Mouse (Mus musculus): Measurements from ENCODE around the gene Ankrd24. TPM values are rescaled to one million over a fixed set of nuclear protein-coding genes. Genes with fewer than 3 reads are reported as not detected.

Gene Ankrd24
- total and polyA plus RNA-seq, 3 experiments, result 7.8 to 33.7 (median 7.9) TPM

DNA sequence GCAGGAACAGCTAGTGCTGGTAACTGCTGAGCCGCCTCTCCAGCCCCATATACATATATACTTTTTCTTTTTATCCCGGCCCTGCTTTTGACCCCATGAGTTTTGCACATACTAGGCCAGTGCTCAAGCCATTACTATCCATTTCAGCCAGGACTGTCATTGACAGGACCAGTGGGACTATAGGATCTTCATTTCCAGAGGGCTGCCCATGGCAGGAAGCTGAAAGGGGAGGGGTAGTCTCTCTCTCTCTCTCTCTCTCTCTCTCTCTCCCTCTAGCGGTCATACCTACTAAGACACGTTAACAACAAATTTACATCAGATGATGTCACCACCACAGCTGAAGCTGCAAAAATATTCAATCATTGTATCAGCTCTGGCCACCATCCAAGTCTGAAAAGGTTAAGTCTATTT, 25.6 kb upstream of the Ankrd24 start:
- Histone ChIP-seq H3K27ac (no peak overlapping the region), H3K79me2 (replicated peaks; ENCODE audit: control insufficient read depth, insufficient read depth, low read length) (no peaks in the 10 kb centered on the region), H3K4me3 (no peak overlapping the region), H3K27me3 (ENCODE audit: control insufficient read depth, insufficient read depth, low read length) (no peaks in the 10 kb centered on the region), H3K36me3 (ENCODE audit: control insufficient read depth, insufficient read depth, low read length) (no peaks in the 10 kb centered on the region), H3K9ac (ENCODE audit: low read depth, low read length) (no peak overlapping the region), H3K4me1 (ENCODE audit: control insufficient read depth, insufficient read depth, low read length) (peaks cover 12% of the 10 kb centered on the region)
- intact Hi-C loops (cut with DNase I), result no loop called here
- DNase-seq, result peak in 1 of 2 experiments; percentile 30
- 25% methylated on average over 4 of the region's 4 CpGs for WGBS
- TF ChIP-seq CTCF (IDR thresholded peaks at IDR 0.05) (peak; percentile 75), EP300 (IDR thresholded peaks at IDR 0.05; ENCODE audit: insufficient read depth, low read depth, low read length) (no peak)

DNA sequence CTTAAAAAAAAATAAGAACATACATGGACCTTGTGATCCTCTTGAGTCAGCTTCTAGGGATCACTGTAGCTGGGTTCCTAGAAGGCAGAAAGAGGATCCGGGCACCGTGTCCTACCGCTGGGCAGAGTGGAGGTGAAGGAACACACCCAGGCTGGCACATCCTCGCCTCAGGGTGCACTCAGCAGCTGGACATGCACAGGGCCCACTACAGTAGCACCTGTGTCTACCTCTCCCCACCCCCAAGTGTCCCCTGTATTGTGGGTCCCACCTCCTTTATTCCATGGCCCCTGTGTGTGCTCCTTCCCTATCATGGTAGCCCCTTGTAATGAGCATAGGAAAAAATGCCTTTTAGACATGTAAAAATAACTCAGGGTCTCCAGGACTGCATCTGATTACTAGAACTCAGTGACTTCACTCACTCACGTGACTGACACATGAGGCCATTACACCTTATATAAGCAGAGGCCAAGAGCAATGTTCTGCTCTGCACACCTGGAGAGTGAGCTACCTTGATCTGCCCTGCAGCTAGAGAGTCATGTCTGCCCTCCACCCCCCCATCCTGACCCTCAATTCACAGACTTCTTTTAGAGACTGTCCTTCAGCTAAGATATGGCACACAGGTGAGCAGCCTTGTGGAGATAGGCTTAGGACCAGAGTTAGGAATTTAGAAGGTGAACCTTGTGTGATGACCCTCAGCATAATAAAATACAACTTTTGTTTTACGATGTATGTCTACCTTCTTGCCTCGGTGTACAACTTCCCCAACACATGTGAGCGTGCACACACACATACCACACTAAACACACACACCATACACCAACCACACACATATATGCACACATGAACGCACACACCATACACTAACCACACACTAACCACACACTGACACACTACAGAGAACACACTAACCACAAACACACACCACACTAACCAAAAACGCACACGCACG, 24.0 kb upstream of the Ankrd24 start:
- no peak for TF ChIP-seq EP300 (IDR thresholded peaks at IDR 0.05; ENCODE audit: insufficient read depth, low read depth, low read length)
- no peaks in the 10 kb centered on the region for H3K79me2 ChIP-seq (replicated peaks; ENCODE audit: control insufficient read depth, insufficient read depth, low read length)
- H3K36me3 ChIP-seq (ENCODE audit: control insufficient read depth, insufficient read depth, low read length), result no peaks in the 10 kb centered on the region
- DNase-seq, result no peak
- peaks cover 12% of the 10 kb centered on the region for H3K4me1 ChIP-seq (ENCODE audit: control insufficient read depth, insufficient read depth, low read length)
- intact Hi-C loops (cut with DNase I), result loop anchor here (2.0 kb wide), 4 partner anchors 39 to 103 kb away; partner anchors contain the start of gene S1pr4
- H3K4me3 ChIP-seq, result peak overlapping the region; percentile 38
- no peaks in the 10 kb centered on the region for H3K27me3 ChIP-seq (ENCODE audit: control insufficient read depth, insufficient read depth, low read length)
- peak overlapping the region; percentile 60; the same call in 1 of the 2 replicates for H3K27ac ChIP-seq
- H3K9ac ChIP-seq (ENCODE audit: low read depth, low read length), result peak overlapping the region; percentile 40
- WGBS, result 68% methylated on average over 12 of the region's 12 CpGs

GRCm38 (mm10) chr10:81604968-81605665, 23.2 kb upstream of the Ankrd24 start:
- Histone ChIP-seq H3K4me1 (ENCODE audit: control insufficient read depth, insufficient read depth, low read length) (peaks cover 12% of the 10 kb centered on the region), H3K4me3 (peak overlapping the region; percentile 50), H3K36me3 (ENCODE audit: control insufficient read depth, insufficient read depth, low read length) (no peaks in the 10 kb centered on the region), H3K27me3 (ENCODE audit: control insufficient read depth, insufficient read depth, low read length) (no peaks in the 10 kb centered on the region), H3K27ac (peak overlapping the region; percentile 83), H3K9ac (ENCODE audit: low read depth, low read length) (peak overlapping the region; percentile 40), H3K79me2 (replicated peaks; ENCODE audit: control insufficient read depth, insufficient read depth, low read length) (no peaks in the 10 kb centered on the region)
- TF ChIP-seq CTCF (IDR thresholded peaks at IDR 0.05), result peak; percentile 72
- TF ChIP-seq POLR2A (IDR thresholded peaks at IDR 0.05; ENCODE audit: insufficient read depth, low read depth, low read length), result no peak; the same call in 1 of the 2 replicates
- peak; percentile 94 for TF ChIP-seq EP300 (IDR thresholded peaks at IDR 0.05; ENCODE audit: insufficient read depth, low read depth, low read length)
- WGBS, result 15% methylated on average over 29 of the region's 29 CpGs
- intact Hi-C loops (cut with DNase I), result loop anchor here (2.0 to 5.0 kb wide), 5 partner anchors 40 to 567 kb away; partner anchors contain the start of gene S1pr4
- DNase-seq, result peak; percentile 87 to 89

GRCm38 (mm10) chr10:81605666-81605973, 22.7 kb upstream of the Ankrd24 start:
- no peak for DNase-seq
- WGBS, result 2% methylated on average over 14 of the region's 14 CpGs
- Histone ChIP-seq H3K36me3 (ENCODE audit: control insufficient read depth, insufficient read depth, low read length) (no peaks in the 10 kb centered on the region), H3K27ac (peak overlapping the region; percentile 83), H3K4me3 (peak overlapping the region; percentile 50), H3K27me3 (ENCODE audit: control insufficient read depth, insufficient read depth, low read length) (no peaks in the 10 kb centered on the region), H3K9ac (ENCODE audit: low read depth, low read length) (peak overlapping the region; percentile 58), H3K4me1 (ENCODE audit: control insufficient read depth, insufficient read depth, low read length) (peaks cover 12% of the 10 kb centered on the region), H3K79me2 (replicated peaks; ENCODE audit: control insufficient read depth, insufficient read depth, low read length) (no peaks in the 10 kb centered on the region)
- no peak for TF ChIP-seq CTCF (IDR thresholded peaks at IDR 0.05)
- TF ChIP-seq POLR2A (IDR thresholded peaks at IDR 0.05; ENCODE audit: insufficient read depth, low read depth, low read length), result no peak
- TF ChIP-seq EP300 (IDR thresholded peaks at IDR 0.05; ENCODE audit: insufficient read depth, low read depth, low read length), result no peak
- intact Hi-C loops (cut with DNase I), result loop anchor here (2.0 to 5.0 kb wide), 5 partner anchors 41 to 567 kb away; partner anchors contain the start of gene S1pr4

- TF ChIP-seq CTCF (IDR thresholded peaks at IDR 0.05) (no peak), EP300 (IDR thresholded peaks at IDR 0.05; ENCODE audit: insufficient read depth, low read depth, low read length) (peak; percentile 72; the same call in 1 of the 2 replicates), POLR2A (IDR thresholded peaks at IDR 0.05; ENCODE audit: insufficient read depth, low read depth, low read length) (peak; percentile 77)
- Histone ChIP-seq H3K36me3 (ENCODE audit: control insufficient read depth, insufficient read depth, low read length) (no peaks in the 10 kb centered on the region), H3K27me3 (ENCODE audit: control insufficient read depth, insufficient read depth, low read length) (no peaks in the 10 kb centered on the region), H3K79me2 (replicated peaks; ENCODE audit: control insufficient read depth, insufficient read depth, low read length) (no peaks in the 10 kb centered on the region), H3K9ac (ENCODE audit: low read depth, low read length) (peak within 1 kb of the TSS; percentile 58), H3K4me3 (peak within 1 kb of the TSS; percentile 73), H3K4me1 (ENCODE audit: control insufficient read depth, insufficient read depth, low read length) (peaks cover 11% of the 10 kb centered on the region), H3K27ac (peak within 1 kb of the TSS; percentile 89)
- peak; percentile 90 to 96 for DNase-seq
- intact Hi-C loops (cut with DNase I), result loop anchor here (2.0 to 5.0 kb wide), 6 partner anchors 21 to 566 kb away; partner anchors contain the start of genes S1pr4 and Sirt6
- under 1% methylated on average over 39 of the region's 39 CpGs for WGBS
Measured at GRCm38 (mm10) chr10:81605974-81606751, 22.2 kb upstream of the Ankrd24 start, which contains the start of gene BC025920. TSS of gene BC025920 (plus strand) at chr10:81606270.
